Mouse (Mus musculus): ENCODE results near the gene Slc22a12.

Gene Slc22a12

GRCm38 (mm10) chr19:6494504-6495170 is 48.2 kb downstream of the Slc22a12 start:
- no peak for DNase-seq (ENCODE audit: extremely low read depth, low read depth)

DNA sequence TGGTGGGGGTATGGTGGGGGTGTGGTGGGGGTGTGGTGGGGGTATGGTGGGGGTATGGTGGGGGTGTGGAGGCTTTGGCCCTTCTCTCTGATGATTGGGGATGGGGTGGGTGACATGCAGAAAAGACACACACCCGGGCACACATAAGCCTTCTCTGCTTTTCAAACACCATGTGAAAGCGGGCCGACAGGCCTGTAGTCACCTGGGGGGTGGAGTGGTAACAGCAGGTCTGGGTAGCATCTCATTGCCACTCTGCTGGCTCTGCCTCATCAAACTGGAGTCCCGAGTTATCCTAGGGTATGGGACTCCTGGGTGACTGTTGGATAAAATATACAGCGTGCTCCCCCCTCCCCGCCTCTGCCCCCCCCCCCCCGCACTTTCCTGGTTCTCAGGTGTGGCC is 48.8 kb downstream of the Slc22a12 start:
- no peak for DNase-seq (ENCODE audit: extremely low read depth, low read depth)

DNA sequence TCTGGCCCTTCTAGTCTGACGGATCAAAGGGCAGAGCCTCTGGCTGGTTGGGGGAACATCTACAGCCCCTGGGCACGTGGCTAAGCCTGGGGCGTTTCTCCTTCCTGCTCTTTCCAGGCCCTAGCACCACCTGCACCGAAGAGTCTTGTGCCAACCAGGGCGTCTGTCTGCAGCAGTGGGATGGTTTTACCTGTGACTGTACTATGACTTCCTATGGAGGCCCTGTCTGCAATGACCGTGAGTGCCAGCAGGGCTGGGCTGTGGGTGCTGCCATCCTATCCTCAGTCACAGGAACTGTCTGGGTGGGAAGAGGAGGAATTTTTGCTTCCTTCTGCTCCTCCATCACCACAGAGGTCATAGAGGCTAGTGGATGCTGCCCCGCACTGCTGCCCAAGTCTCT is 49.6 kb downstream of the Slc22a12 start:
- no peak for DNase-seq (ENCODE audit: extremely low read depth, low read depth)

DNA sequence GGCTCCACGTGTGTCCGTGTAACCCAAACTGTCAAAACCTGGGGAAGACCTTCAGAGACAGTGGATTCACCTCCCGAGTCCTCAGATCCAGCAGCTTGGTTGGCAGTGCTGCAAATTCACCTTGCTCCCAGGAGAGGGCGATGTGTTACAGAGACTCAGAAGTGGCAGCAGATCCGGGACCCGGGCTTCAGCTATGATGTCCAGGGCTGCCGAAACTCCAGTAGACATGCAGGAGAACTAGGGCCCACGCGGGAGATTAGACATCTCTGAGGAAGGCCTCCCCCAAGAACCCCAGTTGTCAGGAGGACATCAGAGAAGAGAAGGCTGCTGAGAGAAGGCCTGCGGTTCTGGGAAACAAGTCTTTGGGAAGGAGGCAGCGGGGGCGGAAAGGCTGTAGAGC is 50.7 kb downstream of the Slc22a12 start:
- no peak for DNase-seq (ENCODE audit: extremely low read depth, low read depth)

GRCm38 (mm10) chr19:6491538-6491937 is 51.3 kb downstream of the Slc22a12 start:
- DNase-seq (ENCODE audit: extremely low read depth, low read depth) = no peak

- DNase-seq (ENCODE audit: extremely low read depth, low read depth) = peak; percentile 45
Measured at GRCm38 (mm10) chr19:6489030-6489429, 53.8 kb downstream of the Slc22a12 start.
